Mouse (Mus musculus) brown adipose tissue, adult 24 weeks (tissue): ENCODE measurements around the gene Cubn. TPM values are rescaled to one million over a fixed set of nuclear protein-coding genes. Genes with fewer than 3 reads are reported as not detected.

Experiments used
- H3K27ac ChIP-seq: fragments of 200-500 bp; replicated peaks from 2 replicates; pipeline ENCODE4 v1.5.1; 2012; ENCODE audit warnings: low read depth, mild to moderate bottlenecking, low read length
- H3K4me1 ChIP-seq: fragments of 200-500 bp; 2 replicates; pipeline ENCODE4 v1.6.1; 2012; ENCODE audit warnings: low read length, mixed read lengths; ENCODE audit not compliant: control insufficient read depth, insufficient read depth, insufficient read length
- H3K4me3 ChIP-seq: fragments of 200-500 bp; 2 replicates; pipeline ENCODE4 v1.5.1; 2012; ENCODE audit warnings: low read depth, mild to moderate bottlenecking, low read length, moderate library complexity; ENCODE audit not compliant: insufficient read depth
- polyA plus RNA-seq: library from polyadenylated mRNA; stranded (reverse); fragments of >200 nt; gene quantifications from 2 replicates; pipeline ENCODE4 v1.2.4, GENCODE M21; 2012; ENCODE audit not compliant: missing spikeins, insufficient read depth, insufficient read length

The Cubn gene
- not detected in 2 replicates for polyA plus RNA-seq

- Histone ChIP-seq H3K4me3 (no peak within 1 kb of the TSS), H3K27ac (no peak within 1 kb of the TSS), H3K4me1 (no peaks in the 10 kb centered on the region)
Observed at GRCm38 (mm10) chr2:13491734-13492133, at the start of gene Cubn. Gene Cubn, minus strand, starts transcription at chr2:13491813.

DNA sequence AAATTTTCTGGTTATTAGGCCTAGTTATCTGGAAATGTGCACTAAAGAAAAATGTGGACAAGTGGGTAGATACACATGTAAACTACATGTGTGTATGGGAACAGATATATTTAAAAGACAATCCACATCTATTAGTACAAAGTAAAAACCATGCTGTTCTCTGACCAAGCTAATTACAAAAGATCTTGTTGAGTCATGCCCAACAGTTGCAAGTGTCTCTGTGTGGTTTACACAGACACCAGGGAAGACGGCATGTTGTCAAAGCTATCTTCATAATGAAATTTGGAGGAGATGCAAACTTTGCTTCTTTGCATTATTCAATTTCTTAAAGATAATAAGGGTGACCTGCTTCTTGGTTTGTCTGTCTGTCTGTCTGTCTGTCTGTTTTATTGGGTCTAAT is 48.2 kb upstream of the Cubn start:
- Histone ChIP-seq H3K4me3 (no peak overlapping the region), H3K4me1 (peaks cover 4% of the 10 kb centered on the region), H3K27ac (no peak overlapping the region)

GRCm38 (mm10) chr2:13538704-13539377 is 47.2 kb upstream of the Cubn start:
- Histone ChIP-seq H3K27ac (peak overlapping the region; percentile 52; the same call in 1 of the 2 replicates), H3K4me1 (peaks cover 5% of the 10 kb centered on the region), H3K4me3 (no peak overlapping the region)

DNA sequence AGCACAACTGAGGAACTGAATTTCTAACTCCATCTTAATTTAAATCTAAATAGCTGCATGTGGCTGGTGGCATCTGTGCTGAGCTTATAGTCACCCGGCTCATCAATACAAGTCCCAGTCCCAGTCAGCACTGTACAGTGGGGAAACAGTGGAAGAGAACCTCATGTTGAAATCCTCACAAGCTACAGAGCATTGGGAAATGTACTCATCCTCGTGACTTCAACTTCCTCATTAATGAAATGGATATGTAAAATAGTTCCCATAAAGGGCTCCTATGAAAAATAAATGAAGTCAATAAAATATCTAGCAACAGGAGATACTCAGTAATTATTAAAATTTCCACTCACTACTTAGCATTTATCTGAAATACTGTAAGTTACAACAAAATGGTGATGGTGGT is 46.6 kb upstream of the Cubn start:
- no peak overlapping the region for H3K4me3 ChIP-seq
- H3K27ac ChIP-seq: no peak overlapping the region
- peaks cover 5% of the 10 kb centered on the region for H3K4me1 ChIP-seq

DNA sequence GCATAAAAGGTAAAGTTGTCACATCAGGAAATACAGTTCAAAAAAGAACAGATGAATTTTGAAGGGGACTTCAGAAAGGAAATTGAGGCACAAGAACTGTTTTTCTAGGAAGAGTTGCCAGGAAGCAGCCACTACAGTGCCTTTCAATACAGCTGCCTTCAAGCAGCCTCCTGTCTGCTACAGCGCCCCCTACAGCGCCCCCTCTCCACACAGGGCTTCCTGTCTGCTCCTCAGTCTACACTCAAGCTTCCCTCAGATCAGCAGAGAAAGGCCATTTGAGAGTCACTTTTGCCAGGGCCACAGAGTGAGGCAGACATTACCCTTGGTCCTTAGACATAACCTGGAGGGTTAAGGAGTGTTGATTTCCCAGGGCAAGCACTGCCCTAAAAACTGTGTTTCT is 46.1 kb upstream of the Cubn start:
- peaks cover 5% of the 10 kb centered on the region for H3K4me1 ChIP-seq
- H3K4me3 ChIP-seq: no peak overlapping the region
- H3K27ac ChIP-seq: 0 out of 2 replicates have a peak overlapping the region, but pooled peaks have one; percentile 16

DNA sequence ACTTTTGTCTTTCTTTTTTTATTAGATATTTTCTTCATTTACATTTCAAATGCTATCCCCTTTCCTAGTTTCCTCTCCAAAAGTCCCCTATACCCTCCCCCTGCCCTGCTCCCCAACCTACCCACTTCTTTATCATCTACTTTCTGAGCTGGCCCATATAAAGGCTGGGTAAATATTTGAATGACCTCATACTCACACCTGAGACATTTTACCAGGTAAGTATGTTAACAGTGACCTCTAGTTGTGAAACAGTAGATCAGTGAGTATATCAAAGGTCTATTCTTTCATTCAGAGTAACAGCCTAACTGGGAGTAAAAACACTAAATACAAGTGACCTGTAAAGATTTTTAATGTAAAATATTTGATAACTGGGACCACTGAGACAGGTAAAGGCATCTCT is 45.1 kb upstream of the Cubn start:
- Histone ChIP-seq H3K4me1 (peaks cover 5% of the 10 kb centered on the region), H3K4me3 (no peak overlapping the region), H3K27ac (no peak overlapping the region)

DNA sequence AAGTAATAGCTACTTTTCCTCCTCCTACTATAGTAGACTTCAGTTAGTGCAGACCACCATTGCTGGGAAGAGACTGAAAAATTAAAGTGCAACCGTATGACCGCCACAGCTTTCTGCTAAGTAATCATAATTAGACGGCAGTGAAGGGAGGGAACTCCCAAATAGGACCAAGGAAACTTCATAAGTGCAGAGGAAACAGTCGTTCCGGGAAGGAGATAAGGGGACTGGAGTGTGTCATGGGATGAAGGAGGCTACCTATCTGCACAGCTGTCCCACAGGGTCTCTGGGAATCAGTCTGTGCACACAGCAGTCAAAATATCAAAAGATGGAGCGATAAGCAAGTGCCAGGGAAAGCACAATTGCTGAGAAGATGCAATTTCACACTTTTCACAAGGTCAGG is 39.0 kb upstream of the Cubn start:
- peaks cover 6% of the 10 kb centered on the region for H3K4me1 ChIP-seq
- H3K4me3 ChIP-seq: no peak overlapping the region
- H3K27ac ChIP-seq: no peak overlapping the region

DNA sequence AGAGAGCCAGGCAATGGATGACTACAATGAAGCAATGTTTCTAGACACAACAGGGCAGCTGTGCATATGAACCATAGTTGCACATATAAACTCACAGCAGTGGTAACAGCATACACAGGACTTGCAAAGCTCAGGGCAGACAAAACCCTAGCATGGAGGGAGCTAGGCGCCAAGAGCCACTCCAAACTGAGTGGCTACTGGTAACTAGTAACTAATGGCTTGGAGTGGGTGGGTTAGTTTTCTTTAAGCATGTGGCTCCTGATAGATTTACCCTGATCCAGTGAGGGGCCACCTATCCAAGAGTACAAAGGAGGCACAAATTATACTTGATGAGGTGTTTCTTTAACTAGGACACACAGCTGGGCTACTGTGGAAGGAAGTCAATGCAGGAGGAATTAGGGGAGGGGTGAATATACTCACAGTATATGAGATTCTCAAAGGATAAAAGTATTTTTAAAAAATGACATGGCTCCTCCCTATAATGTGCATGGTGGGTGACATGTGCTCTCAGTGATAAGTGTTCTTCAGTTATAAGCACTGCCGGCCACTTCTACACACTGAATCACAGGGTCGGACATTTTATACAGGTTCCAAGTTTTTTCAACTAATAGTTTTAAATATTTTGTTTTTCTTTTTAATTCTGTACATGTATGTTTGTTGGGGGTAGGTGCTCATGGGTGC is 37.8 kb upstream of the Cubn start:
- 0 out of 2 replicates have a peak, but pooled peaks cover 3% of the 10 kb centered on the region for H3K4me1 ChIP-seq
- H3K27ac ChIP-seq: no peak overlapping the region
- no peak overlapping the region for H3K4me3 ChIP-seq

- H3K4me3 ChIP-seq: no peak overlapping the region
- no peak overlapping the region for H3K27ac ChIP-seq
- H3K4me1 ChIP-seq: peaks cover 12% of the 10 kb centered on the region
Observed at GRCm38 (mm10) chr2:13527531-13527930, 35.9 kb upstream of the Cubn start.

DNA sequence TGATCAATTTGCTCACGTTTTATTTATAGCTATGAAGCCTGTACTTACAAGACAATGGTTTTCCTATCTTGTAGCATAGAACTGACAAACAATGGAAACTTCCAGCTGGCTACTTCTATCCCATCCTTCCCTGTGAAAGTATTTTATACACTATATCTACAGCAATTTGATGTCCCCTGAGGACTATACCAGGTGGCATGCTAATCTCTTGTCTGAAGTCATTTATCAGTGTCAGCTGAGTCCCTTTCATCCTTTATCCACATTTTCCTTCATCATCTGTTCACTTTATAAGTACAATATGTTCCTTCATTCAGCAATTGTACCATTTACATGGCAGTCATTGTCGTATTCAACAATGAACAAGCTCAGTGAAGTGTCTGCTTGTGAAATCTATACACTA is 35.5 kb upstream of the Cubn start:
- H3K4me1 ChIP-seq: peaks cover 12% of the 10 kb centered on the region
- H3K4me3 ChIP-seq: no peak overlapping the region
- no peak overlapping the region for H3K27ac ChIP-seq

GRCm38 (mm10) chr2:13526205-13526604 is 34.6 kb upstream of the Cubn start:
- H3K27ac ChIP-seq: no peak overlapping the region
- no peak overlapping the region for H3K4me3 ChIP-seq
- H3K4me1 ChIP-seq: peaks cover 12% of the 10 kb centered on the region

- Histone ChIP-seq H3K27ac (peak overlapping the region; percentile 73), H3K4me1 (peaks cover 12% of the 10 kb centered on the region), H3K4me3 (no peak overlapping the region)
Observed at GRCm38 (mm10) chr2:13523540-13524456, 32.2 kb upstream of the Cubn start.

- H3K4me3 ChIP-seq: no peak overlapping the region
- 0 out of 2 replicates have a peak overlapping the region, but pooled peaks have one; percentile 21 for H3K27ac ChIP-seq
Observed at GRCm38 (mm10) chr2:13522106-13522505, 30.5 kb upstream of the Cubn start.

GRCm38 (mm10) chr2:13514949-13515348 is 23.3 kb upstream of the Cubn start:
- Histone ChIP-seq H3K4me3 (no peak overlapping the region), H3K4me1 (no peaks in the 10 kb centered on the region), H3K27ac (no peak overlapping the region)

More at GRCm38 (mm10) chr2:13522106-13522505, 30.5 kb upstream of the Cubn start:
- peaks cover 9% of the 10 kb centered on the region for H3K4me1 ChIP-seq

- Histone ChIP-seq H3K27ac (no peak overlapping the region), H3K4me3 (no peak overlapping the region), H3K4me1 (no peaks in the 10 kb centered on the region; the same call in 1 of the 2 replicates)
Observed at GRCm38 (mm10) chr2:13502717-13503116, 11.1 kb upstream of the Cubn start.
